Mouse (Mus musculus) mature B cell (primary cell): ENCODE results near the gene Hist1h4i.

Experiments
- in situ Hi-C: fragments of 300-500 bp; cut with MboI; formaldehyde crosslinking; loops from 2 replicates; pipeline ENCODE4 v1.14.3; 2019

Gene Hist1h4i

GRCm38 (mm10) chr13:22037415-22037814 is 3.7 kb downstream of the Hist1h4i start:
- in situ Hi-C loops, result loop anchor here (10.0 kb wide), 4 partner anchors 213 to 1707 kb away; partner anchors contain the start of genes Hist1h2ac, Hist1h2bb, Hist1h2bc and Hist1h3c

GRCm38 (mm10) chr13:22036986-22037385 is 4.2 kb downstream of the Hist1h4i start:
- in situ Hi-C loops, result loop anchor here (10.0 kb wide), 4 partner anchors 212 to 1708 kb away; partner anchors contain the start of genes Hist1h2ac, Hist1h2bb, Hist1h2bc and Hist1h3c

GRCm38 (mm10) chr13:22036149-22036956 is 4.8 kb downstream of the Hist1h4i start:
- in situ Hi-C loops, result loop anchor here (10.0 kb wide), 4 partner anchors 212 to 1708 kb away; partner anchors contain the start of genes Hist1h2ac, Hist1h2bb, Hist1h2bc and Hist1h3c

- in situ Hi-C loops, result loop anchor here (10.0 kb wide), 4 partner anchors 211 to 1709 kb away; partner anchors contain the start of genes Hist1h2ac, Hist1h2bb, Hist1h2bc and Hist1h3c
Observed at GRCm38 (mm10) chr13:22035267-22036148, 5.7 kb downstream of the Hist1h4i start, which contains the start of the genes Hist1h2ah and Hist1h2bk. Gene Hist1h2ah (minus strand): TSS chr13:22035568. Gene Hist1h2bk (plus strand): TSS chr13:22035870.

GRCm38 (mm10) chr13:22034443-22035266 is 6.5 kb downstream of the Hist1h4i start:
- in situ Hi-C loops, result loop anchor here (10.0 kb wide), 4 partner anchors 210 to 1710 kb away; partner anchors contain the start of genes Hist1h2ac, Hist1h2bb, Hist1h2bc and Hist1h3c

- in situ Hi-C loops, result loop anchor here (10.0 kb wide), 4 partner anchors 209 to 1711 kb away; partner anchors contain the start of genes Hist1h2ac, Hist1h2bb, Hist1h2bc and Hist1h3c
Observed at GRCm38 (mm10) chr13:22033741-22034442, 7.3 kb downstream of the Hist1h4i start.

DNA sequence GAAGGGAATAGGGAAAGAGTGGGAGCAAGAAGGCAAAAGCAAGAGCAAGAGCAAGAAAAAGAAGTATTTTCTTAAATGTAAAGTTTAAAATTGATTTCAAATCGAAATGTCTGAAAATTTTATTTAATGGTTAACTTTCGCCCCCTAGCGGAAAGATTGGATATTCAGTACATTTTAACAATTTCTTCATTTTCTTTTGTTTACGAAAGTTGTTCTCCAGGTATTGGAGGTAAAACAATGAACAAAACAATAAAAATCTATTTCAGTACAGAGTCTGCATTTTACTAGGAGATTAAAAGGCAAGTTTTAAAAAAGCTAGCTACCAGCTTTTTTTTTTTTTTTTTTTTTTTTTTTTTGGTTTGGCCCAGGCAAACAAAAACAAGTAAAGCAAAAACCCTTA is 10.7 kb downstream of the Hist1h4i start:
- in situ Hi-C loops, result loop anchor here (10.0 kb wide), 4 partner anchors 206 to 1714 kb away; partner anchors contain the start of genes Hist1h2ac, Hist1h2bb, Hist1h2bc and Hist1h3c

GRCm38 (mm10) chr13:22029928-22030327 is 11.2 kb downstream of the Hist1h4i start:
- in situ Hi-C loops, result loop anchor here (10.0 kb wide), 6 partner anchors 55 to 1715 kb away; partner anchors contain the start of genes Hist1h2ac, Hist1h2bb, Hist1h2bc and Hist1h3c

DNA sequence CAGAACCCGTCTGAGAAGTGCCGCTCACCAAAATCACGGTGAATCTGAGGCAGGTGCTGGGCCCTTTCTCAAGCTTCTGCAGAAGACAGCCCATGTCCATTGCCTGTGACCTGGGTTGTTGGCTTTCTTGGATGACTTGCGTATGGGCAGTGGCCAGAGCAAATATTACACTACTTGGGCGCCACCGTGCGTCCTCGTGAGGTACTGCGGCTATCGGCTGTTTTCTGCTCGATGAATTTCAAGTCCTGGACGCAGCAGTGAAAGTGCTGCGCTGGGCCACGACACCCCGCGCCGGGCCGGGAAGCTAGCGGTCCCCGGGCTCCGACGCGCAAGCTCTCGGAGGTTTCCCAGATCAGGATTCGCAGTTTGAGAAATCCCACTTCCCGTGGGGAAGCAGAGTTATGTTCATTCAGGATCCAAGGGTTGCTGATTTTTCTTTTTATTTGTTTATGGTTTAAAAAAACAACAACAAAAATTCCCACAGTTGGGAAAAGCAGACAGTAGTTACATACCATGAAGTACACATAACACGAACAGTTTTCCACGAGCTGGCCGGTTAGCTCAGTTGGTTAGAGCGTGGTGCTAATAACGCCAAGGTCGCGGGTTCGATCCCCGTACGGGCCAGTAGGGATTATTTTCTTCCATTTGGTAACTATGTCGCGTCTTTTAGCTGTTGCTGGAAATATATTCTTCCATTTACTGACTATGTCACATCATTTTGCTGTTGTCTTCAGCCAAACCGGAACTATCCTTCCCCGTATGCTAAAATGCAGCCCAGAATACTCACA is 12.3 kb downstream of the Hist1h4i start:
- in situ Hi-C loops, result loop anchor here (10.0 kb wide), 2 partner anchors 54 to 104 kb away; no protein-coding TSS in a partner anchor

DNA sequence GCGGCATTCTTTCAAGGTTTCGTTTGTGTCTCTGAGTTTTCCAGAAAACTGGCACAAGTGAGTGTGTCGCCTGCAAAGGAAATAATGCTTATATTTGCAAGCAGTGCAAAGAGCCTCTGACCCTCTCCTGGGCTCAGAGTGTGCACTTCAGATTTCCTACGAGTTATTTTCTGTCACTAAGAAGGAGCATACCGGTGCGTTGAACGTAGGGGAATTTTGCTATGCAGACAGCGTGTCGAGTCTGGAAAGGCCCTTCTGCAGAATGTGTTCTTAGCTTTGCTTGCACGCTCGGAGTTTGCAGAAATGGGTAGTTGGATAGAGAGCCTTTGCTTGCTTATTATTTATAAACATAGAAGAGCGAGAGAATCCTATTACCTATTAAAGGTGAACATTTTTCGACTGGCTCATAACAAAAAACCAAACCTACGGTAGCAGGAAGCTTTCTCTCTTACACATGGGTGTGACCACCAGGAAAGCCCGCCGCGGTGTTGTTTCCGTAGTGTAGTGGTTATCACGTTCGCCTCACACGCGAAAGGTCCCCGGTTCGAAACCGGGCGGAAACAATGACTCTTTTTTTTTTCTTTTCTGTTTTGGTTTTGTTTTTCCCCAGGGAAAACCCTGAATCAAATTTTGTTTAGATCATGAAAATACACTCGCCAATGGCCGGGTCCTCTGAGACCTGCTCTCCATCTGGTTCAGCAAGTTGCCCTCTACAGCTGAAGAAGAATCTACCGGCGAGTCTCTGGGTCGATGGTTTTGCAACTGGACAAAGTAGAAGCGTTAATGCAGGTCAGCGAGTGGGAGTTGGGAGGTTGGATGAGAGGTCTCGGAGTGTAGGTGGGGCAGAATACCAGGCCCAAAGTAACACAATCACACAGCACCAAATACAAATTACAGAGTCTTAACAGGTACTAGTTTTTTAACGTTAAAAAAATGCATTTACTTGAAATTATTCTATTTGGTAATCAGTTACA is 14.8 kb downstream of the Hist1h4i start:
- in situ Hi-C loops, result loop anchor here (10.0 kb wide), 2 partner anchors 52 to 102 kb away; no protein-coding TSS in a partner anchor

- in situ Hi-C loops, result loop anchor here (5.0 to 10.0 kb wide), 5 partner anchors 47 to 1410 kb away; no protein-coding TSS in a partner anchor
Observed at GRCm38 (mm10) chr13:22022241-22022640, 18.9 kb downstream of the Hist1h4i start.

DNA sequence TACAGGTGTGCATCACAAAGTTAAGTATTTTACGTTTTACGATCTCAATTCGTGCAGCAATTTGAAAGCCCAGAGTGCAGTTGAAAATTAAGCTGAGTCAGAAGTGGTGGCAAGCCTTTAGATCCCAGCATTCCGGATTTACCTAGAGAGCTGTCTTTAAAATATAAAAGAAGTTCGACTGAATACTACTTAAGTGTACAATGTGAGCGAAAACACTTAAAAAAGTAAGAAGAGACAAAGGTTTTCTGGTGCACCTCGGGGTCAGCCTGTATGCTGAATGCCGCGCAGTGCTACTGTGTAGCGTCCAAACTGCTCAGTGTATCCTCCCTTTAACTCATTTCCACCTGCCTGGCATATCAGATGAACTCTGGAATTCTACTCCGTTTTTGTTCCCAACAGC is 19.6 kb downstream of the Hist1h4i start:
- in situ Hi-C loops, result loop anchor here (5.0 to 10.0 kb wide), 5 partner anchors 47 to 1411 kb away; no protein-coding TSS in a partner anchor

DNA sequence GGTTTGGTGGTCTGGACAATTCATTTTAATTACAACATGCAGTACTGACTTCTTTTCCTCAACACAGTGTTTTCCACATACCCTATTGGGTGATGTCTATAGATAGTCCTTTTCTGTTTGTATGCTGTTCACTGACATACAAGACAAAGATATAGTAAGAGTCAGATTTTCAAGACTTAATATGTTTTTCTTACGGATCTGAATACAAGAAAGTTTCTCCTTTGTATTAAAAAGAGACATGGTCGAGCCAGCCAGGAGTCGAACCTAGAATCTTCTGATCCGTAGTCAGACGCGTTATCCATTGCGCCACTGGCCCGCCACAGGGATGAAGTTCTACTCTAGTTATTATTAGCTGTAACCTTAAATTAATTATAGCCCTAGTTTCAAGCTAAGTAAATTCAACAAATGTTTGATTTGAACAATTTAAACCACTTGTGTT is 20.2 kb downstream of the Hist1h4i start:
- in situ Hi-C loops, result loop anchor here (5.0 to 10.0 kb wide), 5 partner anchors 46 to 1411 kb away; no protein-coding TSS in a partner anchor

- in situ Hi-C loops, result loop anchor here (5.0 to 10.0 kb wide), 5 partner anchors 45 to 1412 kb away; no protein-coding TSS in a partner anchor
Observed at GRCm38 (mm10) chr13:22019934-22020835, 21.0 kb downstream of the Hist1h4i start.

- in situ Hi-C loops, result no loop called here
Observed at GRCm38 (mm10) chr13:22015479-22016450, 25.4 kb downstream of the Hist1h4i start.
